Mouse (Mus musculus) left cerebral cortex, postnatal 14 days (tissue): ENCODE data around the gene Mrpl49. TPM values are rescaled to one million over a fixed set of nuclear protein-coding genes. Genes with fewer than 3 reads are reported as not detected.

ENCODE experiments used
- DNase-seq, 2 experiments: peaks; one replicate each; pipeline ENCODE4 v3.0.0; 2021 to 2022; ENCODE audit warnings: low spot score in 2 of 2, mixed read lengths in 1 of 2
- intact Hi-C: fragments of 180-260 bp; cut with DNase I; formaldehyde crosslinking; loops from one replicate; pipeline ENCODE4 v1.15.1; 2025
- long read RNA-seq, 2 experiments: library from polyadenylated mRNA; stranded (forward); transcript quantifications; one replicate each; pipeline ENCODE4 v2.0.0; 2021
- total RNA-seq, 2 experiments: library from RNA; stranded (reverse); gene quantifications; 2 replicates each; pipeline ENCODE4 v1.2.3; 2021

Gene Mrpl49
- total RNA-seq = 10 to 100 TPM; 49.8 to 54.3 TPM
- long read RNA-seq, experiment 1, transcript Mrpl49-201 (4 exons, 1,764 nt) = major isoform, 46 of 48 reads
- long read RNA-seq, experiment 1, partial matches to known transcripts = 1 of 48 reads
- long read RNA-seq, experiment 1, other reads (novel, unspliced or antisense) = 0 of 48 reads
- long read RNA-seq, experiment 2, transcript Mrpl49-201 (4 exons, 1,764 nt) = major isoform, 62 of 67 reads
- long read RNA-seq, experiment 2, partial matches to known transcripts = 2 of 67 reads
- long read RNA-seq, experiment 2, other reads (novel, unspliced or antisense) = 2 of 67 reads

DNA sequence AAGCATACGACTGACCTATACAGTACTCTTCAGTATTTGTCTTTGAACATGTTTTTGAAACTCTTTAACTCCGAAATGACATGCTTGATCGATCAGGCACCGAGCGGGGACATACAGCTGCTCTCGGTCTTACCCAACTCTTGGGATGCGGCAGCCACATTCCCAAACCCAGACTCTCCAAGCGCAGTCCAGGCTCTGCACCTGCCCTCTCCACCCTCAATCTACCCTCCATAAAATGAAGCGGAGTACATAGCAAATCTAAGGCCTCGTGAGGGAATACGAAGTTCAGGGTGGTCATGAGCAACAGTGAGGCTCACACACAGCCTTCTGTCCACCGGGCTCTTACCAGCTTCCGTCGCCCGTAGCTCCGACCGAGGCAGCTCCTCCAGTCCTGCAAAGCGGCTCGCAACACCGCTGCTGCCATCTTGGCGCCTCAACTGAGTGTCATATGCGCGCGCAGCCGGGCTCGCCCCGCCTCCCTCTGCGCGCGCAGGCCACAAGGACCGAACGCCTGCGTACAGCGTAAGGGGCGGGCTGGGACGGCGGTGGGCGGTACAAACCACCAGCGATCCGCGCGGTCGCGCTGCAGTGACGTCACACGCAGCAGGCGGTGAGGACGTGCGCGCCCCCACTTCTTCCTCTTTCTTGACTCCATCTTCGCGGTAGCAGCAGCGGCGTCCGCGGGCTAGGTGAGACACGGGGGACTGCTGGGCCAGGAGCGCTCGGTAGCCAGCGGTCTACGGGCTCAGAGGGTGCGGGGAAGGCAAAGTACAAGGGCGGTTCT is at the start of gene Mrpl49, which contains the start of gene Fau:
Gene Mrpl49, minus strand, starts transcription at position 473 of the 784 bp plus-strand sequence.
Gene Fau, plus strand, starts transcription at position 532 of the 784 bp plus-strand sequence.
- intact Hi-C loops = loop anchor here (1.0 kb wide), 1 partner anchor 10 kb away; no protein-coding TSS in a partner anchor
- DNase-seq = peak; percentile 99 to 100

DNA sequence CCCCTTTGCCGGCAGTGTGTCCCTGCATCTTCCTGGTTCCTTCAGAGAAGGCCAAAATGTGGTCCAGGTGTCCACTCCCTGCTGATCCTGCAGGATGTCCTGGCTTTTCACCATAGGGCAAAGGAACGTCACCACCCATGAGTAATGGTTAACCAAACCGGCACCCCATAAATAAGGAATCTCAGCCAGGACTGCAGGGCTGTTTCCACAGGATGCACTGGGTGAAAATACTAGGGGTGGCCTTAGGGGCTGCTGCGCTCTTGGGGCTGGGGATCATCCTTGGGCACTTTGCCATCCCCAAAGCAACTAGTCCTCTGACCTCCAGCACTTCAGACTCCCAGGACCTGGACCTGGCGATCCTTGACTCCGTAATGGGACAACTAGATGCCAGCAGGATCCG is 48.0 kb upstream of the Mrpl49 start, which contains the start of gene Naaladl1:
Gene Naaladl1, plus strand, starts transcription at position 197 of the 400 bp plus-strand sequence.
- intact Hi-C loops = no loop called here
- DNase-seq = no peak

DNA sequence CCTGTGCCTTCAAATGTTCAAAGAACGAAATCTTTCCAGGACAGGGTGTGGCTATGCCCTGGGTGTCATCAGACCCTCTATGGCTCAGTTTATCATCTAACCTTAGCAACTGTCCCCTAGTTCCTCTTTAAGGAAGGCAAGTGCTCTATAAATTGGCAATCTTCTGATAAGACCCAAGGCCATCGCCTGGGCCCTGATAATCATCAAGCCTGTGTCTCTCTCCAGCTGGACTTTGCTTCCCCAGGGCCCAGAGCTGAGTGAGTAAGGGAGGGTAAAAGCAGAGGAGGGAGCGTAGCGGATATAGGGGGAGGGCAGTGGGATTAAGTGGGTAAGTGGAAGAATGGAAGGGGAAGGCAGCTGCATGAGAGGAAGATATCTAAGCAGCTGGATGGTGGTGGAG is 46.9 kb upstream of the Mrpl49 start:
- DNase-seq = no peak

GRCm38 (mm10) chr19:6102169-6102853 is 44.7 kb upstream of the Mrpl49 start:
- intact Hi-C loops = no loop called here
- DNase-seq = no peak

More for the DNA sequence above, 46.9 kb upstream of the Mrpl49 start:
- intact Hi-C loops = no loop called here

- DNase-seq = no peak
- intact Hi-C loops = no loop called here
Observed at GRCm38 (mm10) chr19:6101186-6101585, 43.6 kb upstream of the Mrpl49 start.

DNA sequence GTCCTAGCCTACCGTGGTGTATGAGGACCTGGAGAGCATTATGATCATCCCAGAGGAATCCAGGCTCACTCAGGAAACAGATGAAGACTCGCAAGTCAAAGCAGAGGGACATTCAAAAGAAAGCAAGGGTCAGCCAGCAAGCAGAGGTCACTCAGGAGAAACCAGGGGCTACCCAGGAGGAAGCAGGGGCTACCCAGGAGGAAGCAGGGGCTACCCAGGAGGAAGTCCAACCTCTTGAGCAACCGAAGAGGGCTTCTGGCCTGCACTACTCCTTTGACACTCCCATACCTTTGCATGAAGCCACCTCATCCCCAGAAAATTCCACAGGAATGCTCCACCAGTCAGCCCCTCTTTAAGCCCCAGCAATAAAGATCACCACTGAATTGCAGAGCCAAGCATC is 40.3 kb upstream of the Mrpl49 start:
- intact Hi-C loops = no loop called here
- no peak for DNase-seq

GRCm38 (mm10) chr19:6094119-6094518 is 36.5 kb upstream of the Mrpl49 start, which contains the start of gene AC131692.1:
Gene AC131692.1, plus strand, starts transcription at chr19:6094419.
- intact Hi-C loops = no loop called here

GRCm38 (mm10) chr19:6088841-6089240 is 31.3 kb upstream of the Mrpl49 start:
- DNase-seq = no peak
- intact Hi-C loops = loop anchor here (10.0 kb wide), 1 partner anchor 246 kb away; the partner anchor contains the start of gene Men1

More at GRCm38 (mm10) chr19:6094119-6094518, 36.5 kb upstream of the Mrpl49 start, which contains the start of gene AC131692.1:
- DNase-seq = no peak

DNA sequence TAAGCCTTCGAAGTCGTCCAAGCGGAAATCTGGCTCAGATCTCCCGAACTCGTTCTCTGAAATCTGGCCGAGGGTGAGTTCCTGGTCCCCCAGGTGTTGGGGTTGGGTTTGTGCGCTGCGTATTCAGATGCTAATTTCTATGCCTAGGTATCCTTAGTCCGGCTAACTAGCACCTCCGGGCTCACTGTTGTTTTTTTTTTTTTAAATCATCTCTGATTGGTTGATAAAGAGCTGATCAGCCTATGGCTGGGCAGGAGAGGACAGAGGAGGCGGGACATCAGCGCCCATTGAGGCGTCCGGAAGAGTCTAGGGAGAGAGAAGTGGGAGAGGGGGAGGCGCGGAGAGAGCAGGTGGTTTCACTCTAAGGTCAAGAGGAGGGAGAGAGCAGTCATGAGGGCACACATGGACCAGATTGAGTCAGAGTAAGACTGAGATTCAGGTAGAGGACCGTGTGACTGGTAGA is 27.9 kb upstream of the Mrpl49 start:
- intact Hi-C loops = loop anchor here (2.0 to 10.0 kb wide), 2 partner anchors 33 to 249 kb away; partner anchors contain the start of genes Men1 and Sac3d1
- peak in 1 of 2 experiments; percentile 39 for DNase-seq

- DNase-seq = peak; percentile 98
- intact Hi-C loops = loop anchor here (2.0 to 10.0 kb wide), 2 partner anchors 34 to 250 kb away; partner anchors contain the start of genes Men1 and Sac3d1
Observed at GRCm38 (mm10) chr19:6084478-6085248, 27.1 kb upstream of the Mrpl49 start, which contains the start of the genes Zfpl1 and Cdca5. Gene Zfpl1, minus strand, starts transcription at chr19:6084956. Gene Cdca5, plus strand, starts transcription at chr19:6084983.

DNA sequence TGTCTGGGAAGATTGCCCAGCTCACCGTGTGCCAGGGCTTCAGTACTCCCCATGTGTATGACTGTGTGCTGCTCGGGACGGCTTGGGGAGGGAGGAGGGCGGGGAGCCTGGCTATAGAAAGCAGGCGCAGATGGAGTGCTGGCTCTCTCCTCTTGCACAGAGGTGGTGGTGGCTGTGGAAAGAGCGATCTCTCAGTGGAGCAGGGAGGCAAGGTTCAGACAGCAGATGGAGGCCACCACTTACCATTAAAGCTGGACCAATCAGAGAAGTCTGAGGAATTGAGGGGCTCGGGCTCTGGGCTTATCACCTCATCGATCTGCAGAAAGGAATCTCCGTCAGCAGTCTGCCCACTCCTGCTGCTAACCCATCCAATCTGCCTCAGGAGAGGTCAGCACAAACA is 24.6 kb upstream of the Mrpl49 start, which contains the start of gene Gm28374:
Gene Gm28374, minus strand, starts transcription at position 101 of the 400 bp plus-strand sequence.
- no peak for DNase-seq
- intact Hi-C loops = loop anchor here (10.0 kb wide), 1 partner anchor 253 kb away; the partner anchor contains the start of gene Men1

GRCm38 (mm10) chr19:6079983-6080480 is 22.4 kb upstream of the Mrpl49 start, which contains the start of gene Tmem262:
Gene Tmem262, plus strand, starts transcription at chr19:6080033.
- no peak for DNase-seq
- intact Hi-C loops = loop anchor here (10.0 kb wide), 1 partner anchor 255 kb away; the partner anchor contains the start of gene Men1

GRCm38 (mm10) chr19:6076564-6077393 is 19.2 kb upstream of the Mrpl49 start, which contains the start of gene Vps51:
Gene Vps51, minus strand, starts transcription at chr19:6077231.
- intact Hi-C loops = no loop called here

DNA sequence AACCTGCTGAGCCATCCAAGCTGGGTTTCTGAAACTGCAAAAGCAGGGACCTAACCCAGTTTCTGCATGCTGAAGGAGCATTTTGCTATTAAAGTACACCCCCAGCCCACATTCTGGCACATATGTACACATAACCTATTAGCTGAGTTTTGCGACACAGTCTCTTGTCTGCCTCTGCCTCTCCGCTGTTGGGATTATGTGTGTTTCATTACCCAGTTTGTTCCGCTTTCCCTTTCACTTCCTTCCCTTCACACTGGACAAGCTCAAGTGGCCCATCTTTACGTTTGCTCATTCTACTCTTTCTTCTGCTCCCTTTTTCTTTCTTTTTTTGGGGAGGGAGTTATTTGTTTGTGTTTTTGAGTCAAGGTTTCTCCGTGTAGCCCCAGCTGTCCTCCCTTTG is 16.3 kb upstream of the Mrpl49 start:
- no peak for DNase-seq
- intact Hi-C loops = no loop called here

More at GRCm38 (mm10) chr19:6076564-6077393, 19.2 kb upstream of the Mrpl49 start, which contains the start of gene Vps51:
- peak; percentile 88 to 92 for DNase-seq

- DNase-seq = no peak
- intact Hi-C loops = no loop called here
Observed at GRCm38 (mm10) chr19:6071261-6071660, 13.7 kb upstream of the Mrpl49 start.

DNA sequence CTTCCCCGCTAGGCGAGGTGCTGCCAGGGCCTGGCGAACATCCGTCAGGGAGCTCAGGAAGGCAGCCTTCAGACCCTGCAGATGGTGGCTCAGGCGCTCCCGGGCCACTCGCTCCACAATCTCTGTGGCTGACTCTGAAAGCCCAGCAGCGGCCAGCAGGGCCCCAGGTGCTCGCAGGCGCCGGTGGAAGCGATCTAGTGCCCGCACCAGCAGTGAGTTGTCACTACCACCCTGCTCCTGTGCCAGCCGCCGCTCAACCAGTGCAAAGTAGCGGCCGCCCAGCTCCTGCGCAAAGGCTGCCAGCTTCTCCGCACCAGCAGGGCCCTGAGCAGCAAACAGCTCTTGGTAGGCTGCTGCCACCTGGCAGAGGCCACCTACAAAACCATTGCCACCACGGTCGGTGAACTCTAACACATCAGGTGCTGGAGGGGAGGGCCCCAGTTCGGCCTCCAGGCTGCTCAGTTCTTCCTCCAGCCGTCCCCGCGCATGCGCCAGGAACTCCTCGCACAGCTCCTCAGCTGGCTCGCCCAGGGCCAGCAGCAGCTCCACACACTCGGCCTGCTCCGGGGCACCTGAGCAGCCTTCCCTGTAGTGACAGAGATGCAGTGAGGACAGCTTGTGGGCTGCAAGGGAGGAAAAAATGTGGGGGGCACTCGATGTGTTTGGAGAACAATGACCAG is 13.1 kb upstream of the Mrpl49 start:
- no peak for DNase-seq
- intact Hi-C loops = no loop called here
